Mouse (Mus musculus) ES-Bruce4 (cell line): ENCODE results near the gene Rfxank.

ENCODE experiments used
- CTCF ChIP-seq: IDR thresholded peaks from one replicate; pipeline ENCODE4 v1.8.1; 2011; ENCODE audit warnings: low read depth, low read length
- EP300 ChIP-seq: IDR thresholded peaks from 2 replicates; pipeline ENCODE4 v1.6.1; 2011; ENCODE audit warnings: low read depth, low read length; ENCODE audit not compliant: insufficient read depth
- POLR2A ChIP-seq: IDR thresholded peaks from one replicate; pipeline ENCODE4 v1.8.1; 2011; ENCODE audit warnings: low read length; ENCODE audit not compliant: insufficient read depth

- TF ChIP-seq EP300 = no peak
- no peak for TF ChIP-seq CTCF
- no peak for TF ChIP-seq POLR2A
Measured at GRCm38 (mm10) chr8:70160015-70160414, 21.1 kb upstream of the Rfxank start.
